Mouse (Mus musculus): ENCODE results near the gene Polr2a. TPM values are rescaled to one million over a fixed set of nuclear protein-coding genes. Genes with fewer than 3 reads are reported as not detected.

Gene Polr2a
- polyA plus RNA-seq, 1 experiment from 2014 or later, result 20.1 TPM

DNA sequence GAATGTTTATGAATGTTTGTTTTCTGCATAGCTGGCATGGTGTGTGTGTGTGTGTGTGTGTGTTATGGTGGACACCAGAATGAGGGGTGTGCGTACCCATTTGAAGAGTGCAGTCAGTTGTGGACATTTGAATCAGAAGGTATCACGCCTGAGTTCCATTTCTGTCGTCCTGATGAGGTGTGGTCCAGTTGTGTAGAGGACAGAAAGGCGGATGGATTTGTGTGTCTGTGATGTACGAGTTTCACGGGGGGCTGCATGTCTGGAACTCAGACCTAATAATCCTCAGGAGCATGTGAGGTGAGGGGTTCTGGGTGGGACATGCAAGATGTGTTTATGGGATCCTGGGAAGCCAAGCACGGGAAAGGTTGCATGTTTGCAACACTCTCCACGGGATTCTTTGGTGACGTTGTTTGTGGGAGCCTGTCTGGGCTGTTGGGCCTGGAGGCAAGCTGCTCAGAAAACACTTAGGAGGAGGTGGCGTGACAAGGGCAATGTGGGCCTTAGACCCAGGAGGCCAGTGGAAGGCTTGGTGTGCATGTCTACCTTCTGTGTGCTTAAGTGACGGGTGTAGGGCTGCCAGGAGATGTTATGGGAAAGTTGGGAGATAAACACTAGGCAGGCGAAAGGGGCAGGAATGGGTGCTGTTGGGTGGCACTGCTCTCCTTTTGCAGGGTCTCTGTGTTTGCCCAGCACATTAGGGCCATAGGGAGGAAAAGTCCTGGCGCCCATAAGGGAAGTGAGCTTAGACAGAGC lies 8.6 kb upstream of the Polr2a start:
- Histone ChIP-seq H3K4me3 (ENCODE audit: control insufficient read depth in 1 of 2, insufficient read depth in 1 of 2, low read depth in 1 of 2, low read length in 2 of 2) (peak overlapping the region; percentile 64 to 96), H3K4me2 (ENCODE audit: low read length) (peak overlapping the region; percentile 80), H3K36me3 (ENCODE audit: control insufficient read depth, insufficient read depth, low read length) (no peaks in the 10 kb centered on the region), H3K27me3 (ENCODE audit: control insufficient read depth, insufficient read depth, low read length) (no peaks in the 10 kb centered on the region), H3K9me3 (ENCODE audit: control insufficient read depth, low read length) (no peaks in the 10 kb centered on the region), H3K27ac (replicated peaks in 1 of 2; ENCODE audit: control insufficient read depth in 1 of 2, insufficient read depth in 1 of 2, low read depth in 2 of 2, low read length in 2 of 2) (peak overlapping the region; percentile 75 to 97), H3K9ac (ENCODE audit: low read length) (peak overlapping the region; percentile 99), H3K4me1 (ENCODE audit: control insufficient read depth in 2 of 2, insufficient read depth in 2 of 2, low read length in 2 of 2) (peaks cover 17 to 25% of the 10 kb centered on the region in 2 experiments)
- 45% methylated on average over 13 of the region's 13 CpGs for WGBS
- ATAC-seq (ENCODE audit: insufficient number of reproducible peaks, insufficient read depth, low FRiP score, low read depth), result no peak

DNA sequence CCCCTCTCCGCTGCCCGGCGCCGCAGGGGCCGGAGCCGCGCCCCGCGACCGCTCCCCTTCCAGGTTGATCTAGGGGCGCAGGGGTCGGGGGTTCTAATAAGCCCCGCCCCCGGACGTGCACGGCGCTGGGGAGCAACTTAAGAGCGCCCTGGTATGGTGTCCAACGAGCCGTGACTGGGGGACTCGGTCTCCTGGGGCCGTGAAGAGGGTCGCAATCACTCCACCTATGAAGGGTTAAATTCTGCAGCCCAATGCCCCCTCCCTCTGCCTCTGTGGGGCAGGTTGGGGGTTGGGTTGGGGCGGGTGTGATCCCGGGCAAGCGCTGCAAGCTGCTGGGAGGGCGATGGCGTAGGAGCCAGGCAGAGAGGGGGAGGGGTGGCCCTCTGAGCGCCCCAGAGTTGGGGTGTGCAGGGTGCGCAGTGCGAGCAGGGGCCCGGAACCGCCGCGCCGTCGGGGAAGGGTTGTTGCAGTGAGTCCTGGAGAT lies 7.7 kb upstream of the Polr2a start:
- Histone ChIP-seq H3K4me3 (ENCODE audit: control insufficient read depth in 1 of 2, insufficient read depth in 1 of 2, low read depth in 1 of 2, low read length in 2 of 2) (peak overlapping the region; percentile 64 to 96), H3K36me3 (ENCODE audit: control insufficient read depth, insufficient read depth, low read length) (no peaks in the 10 kb centered on the region), H3K27ac (replicated peaks in 1 of 2; ENCODE audit: control insufficient read depth in 1 of 2, insufficient read depth in 1 of 2, low read depth in 2 of 2, low read length in 2 of 2) (peak overlapping the region; percentile 65 to 97), H3K27me3 (ENCODE audit: control insufficient read depth, insufficient read depth, low read length) (no peaks in the 10 kb centered on the region), H3K9ac (ENCODE audit: low read length) (peak overlapping the region; percentile 99), H3K4me2 (ENCODE audit: low read length) (peak overlapping the region; percentile 80), H3K4me1 (ENCODE audit: control insufficient read depth in 2 of 2, insufficient read depth in 2 of 2, low read length in 2 of 2) (peaks cover 17 to 25% of the 10 kb centered on the region in 2 experiments), H3K9me3 (ENCODE audit: control insufficient read depth, low read length) (no peaks in the 10 kb centered on the region)
- peak; percentile 60 for ATAC-seq (ENCODE audit: insufficient number of reproducible peaks, insufficient read depth, low FRiP score, low read depth)
- WGBS, result 0% methylated on average over 27 of the region's 37 CpGs

DNA sequence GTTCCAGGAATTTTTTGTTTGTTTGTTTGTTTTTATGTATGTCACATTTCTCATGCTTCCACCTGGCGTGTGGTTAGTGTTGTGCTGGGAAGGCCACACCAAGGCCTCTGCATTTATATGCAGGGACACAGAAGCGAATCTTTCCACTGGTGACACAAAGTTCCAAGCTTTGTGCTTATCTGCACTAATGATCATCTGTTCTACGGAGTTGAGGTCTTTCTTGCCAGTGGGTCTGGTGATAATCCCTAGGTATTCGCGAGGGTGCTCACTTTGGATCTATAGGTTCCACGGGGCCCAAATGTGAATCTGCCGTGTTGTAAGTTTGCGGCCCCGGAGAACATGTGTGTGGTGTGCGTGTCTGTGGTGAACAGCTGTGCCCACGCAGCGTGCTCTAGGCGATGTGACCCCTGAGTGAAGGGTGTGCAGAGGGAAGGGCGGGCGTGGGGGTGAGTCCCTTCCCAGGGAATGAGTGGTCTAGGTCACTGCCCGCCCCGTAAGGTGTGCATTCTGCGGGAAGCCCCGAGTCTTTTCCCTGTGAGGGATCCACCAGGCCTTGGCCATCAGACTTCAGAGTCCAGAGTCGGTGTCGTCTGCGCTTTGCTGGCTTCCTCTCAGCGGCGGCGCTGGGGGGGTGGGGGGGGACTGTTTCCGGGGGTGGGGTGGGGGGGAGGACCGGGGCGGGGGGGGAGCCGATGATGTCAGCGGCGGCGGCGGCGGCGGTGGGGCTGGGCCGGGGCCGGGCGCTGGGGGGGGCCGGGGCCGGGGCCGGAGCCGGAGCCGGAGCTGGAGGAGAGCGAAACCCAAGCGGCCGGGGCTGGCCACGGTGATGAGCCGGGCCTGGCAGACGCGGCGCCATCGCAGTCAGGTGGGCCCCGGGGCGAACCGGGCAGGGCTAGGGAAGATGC lies 7.0 kb upstream of the Polr2a start, which contains the start of gene Zbtb4:
TSS of gene Zbtb4 (plus strand) at position 692 of the 905 bp plus-strand sequence.
- Histone ChIP-seq H3K4me2 (ENCODE audit: low read length) (peak within 1 kb of the TSS; percentile 80), H3K27me3 (ENCODE audit: control insufficient read depth, insufficient read depth, low read length) (no peaks in the 10 kb centered on the region), H3K27ac (replicated peaks in 1 of 2; ENCODE audit: control insufficient read depth in 1 of 2, insufficient read depth in 1 of 2, low read depth in 2 of 2, low read length in 2 of 2) (peak within 1 kb of the TSS; percentile 75 to 97), H3K9me3 (ENCODE audit: control insufficient read depth, low read length) (no peaks in the 10 kb centered on the region), H3K9ac (ENCODE audit: low read length) (peak within 1 kb of the TSS; percentile 99), H3K36me3 (ENCODE audit: control insufficient read depth, insufficient read depth, low read length) (no peaks in the 10 kb centered on the region), H3K4me1 (ENCODE audit: control insufficient read depth in 2 of 2, insufficient read depth in 2 of 2, low read length in 2 of 2) (peaks cover 17 to 26% of the 10 kb centered on the region in 2 experiments), H3K4me3 (ENCODE audit: control insufficient read depth in 1 of 2, insufficient read depth in 1 of 2, low read depth in 1 of 2, low read length in 2 of 2) (peak within 1 kb of the TSS; percentile 64 to 96)
- ATAC-seq (ENCODE audit: insufficient number of reproducible peaks, insufficient read depth, low FRiP score, low read depth), result peak; percentile 41
- 21% methylated on average over 37 of the region's 55 CpGs for WGBS

DNA sequence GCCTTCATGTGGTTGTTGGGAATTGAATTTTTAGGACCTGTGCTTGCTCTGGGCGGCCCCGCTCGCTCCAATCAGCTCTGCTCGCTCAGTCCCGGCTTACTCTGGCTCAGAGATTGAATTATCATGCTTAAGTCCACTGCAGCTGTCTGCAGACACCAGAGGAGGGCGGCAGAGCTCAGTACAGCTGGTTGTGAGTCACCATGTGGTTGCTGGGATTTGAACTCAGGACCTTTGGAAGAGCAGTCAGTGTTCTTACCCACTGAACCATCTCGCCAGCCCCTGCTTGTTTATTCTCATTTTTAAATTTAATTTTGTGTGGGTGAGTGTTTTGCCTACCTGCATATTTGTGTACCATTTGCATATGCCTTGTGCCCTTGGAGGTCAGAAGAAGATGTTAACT lies 5.1 kb upstream of the Polr2a start:
- Histone ChIP-seq H3K36me3 (ENCODE audit: control insufficient read depth, insufficient read depth, low read length) (no peaks in the 10 kb centered on the region), H3K27ac (replicated peaks in 1 of 2; ENCODE audit: control insufficient read depth in 1 of 2, insufficient read depth in 1 of 2, low read depth in 2 of 2, low read length in 2 of 2) (no peak overlapping the region), H3K4me3 (ENCODE audit: control insufficient read depth in 1 of 2, insufficient read depth in 1 of 2, low read depth in 1 of 2, low read length in 2 of 2) (no peak overlapping the region), H3K27me3 (ENCODE audit: control insufficient read depth, insufficient read depth, low read length) (no peaks in the 10 kb centered on the region), H3K4me2 (ENCODE audit: low read length) (no peak overlapping the region), H3K9me3 (ENCODE audit: control insufficient read depth, low read length) (no peaks in the 10 kb centered on the region), H3K4me1 (ENCODE audit: control insufficient read depth in 2 of 2, insufficient read depth in 2 of 2, low read length in 2 of 2) (peaks cover 23 to 31% of the 10 kb centered on the region in 2 experiments), H3K9ac (ENCODE audit: low read length) (no peak overlapping the region)
- WGBS, result 71% methylated on average over 7 of the region's 7 CpGs
- ATAC-seq (ENCODE audit: insufficient number of reproducible peaks, insufficient read depth, low FRiP score, low read depth), result no peak

DNA sequence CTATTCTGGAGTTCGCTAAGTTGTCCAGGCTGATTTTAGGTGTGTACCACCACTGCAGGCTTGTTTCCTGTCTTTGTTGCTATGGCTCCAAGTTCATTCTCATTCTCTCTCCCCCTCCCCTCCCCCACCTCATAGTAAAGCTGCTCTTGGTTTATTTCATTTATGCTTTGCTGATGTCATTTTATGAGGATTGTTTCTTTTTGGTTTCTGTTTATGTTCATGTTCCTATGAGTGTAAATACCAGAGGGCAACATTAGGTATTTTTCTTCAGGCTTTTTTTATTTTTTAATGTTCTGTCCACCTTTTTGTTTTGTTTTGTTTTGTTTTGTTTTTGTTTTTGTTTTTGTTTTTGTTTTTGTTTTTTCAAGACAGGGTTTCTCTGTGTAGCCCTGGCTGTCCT lies 3.4 kb upstream of the Polr2a start, which contains the start of gene Slc35g3:
TSS of gene Slc35g3 (minus strand) at position 101 of the 400 bp plus-strand sequence.
- H3K36me3 ChIP-seq (ENCODE audit: control insufficient read depth, insufficient read depth, low read length), result no peaks in the 10 kb centered on the region
- no peaks in the 10 kb centered on the region for H3K27me3 ChIP-seq (ENCODE audit: control insufficient read depth, insufficient read depth, low read length)
- 0 out of 2 replicates have a peak within 1 kb of the TSS, but pooled peaks have one; percentile 84 for H3K9ac ChIP-seq (ENCODE audit: low read length)
- WGBS, result 64% methylated on average over 1 of the region's 1 CpGs
- H3K4me1 ChIP-seq (ENCODE audit: control insufficient read depth in 2 of 2, insufficient read depth in 2 of 2, low read length in 2 of 2), result peaks cover 11 to 26% of the 10 kb centered on the region in 2 experiments
- ATAC-seq (ENCODE audit: insufficient number of reproducible peaks, insufficient read depth, low FRiP score, low read depth), result no peak
- no peak within 1 kb of the TSS for H3K4me3 ChIP-seq (ENCODE audit: control insufficient read depth in 1 of 2, insufficient read depth in 1 of 2, low read depth in 1 of 2, low read length in 2 of 2)
- no peaks in the 10 kb centered on the region for H3K9me3 ChIP-seq (ENCODE audit: control insufficient read depth, low read length)
- H3K27ac ChIP-seq (replicated peaks in 1 of 2; ENCODE audit: control insufficient read depth in 1 of 2, insufficient read depth in 1 of 2, low read depth in 2 of 2, low read length in 2 of 2), result no peak within 1 kb of the TSS
- H3K4me2 ChIP-seq (ENCODE audit: low read length), result no peak within 1 kb of the TSS

DNA sequence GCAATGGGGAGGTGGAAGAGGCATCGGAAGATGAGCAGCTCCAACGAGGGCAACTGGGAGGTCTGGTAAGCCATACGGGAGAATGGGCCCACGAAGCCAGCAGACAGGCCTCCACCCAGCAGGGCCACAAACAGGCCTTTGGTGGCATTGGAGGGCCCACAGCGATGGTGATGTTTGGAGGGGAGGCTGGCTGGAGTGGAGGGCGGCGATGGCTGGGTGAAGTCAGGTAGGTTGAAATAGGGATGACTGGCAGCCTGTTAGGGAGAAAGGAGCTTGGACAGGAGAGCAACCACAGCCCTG lies 2.4 kb upstream of the Polr2a start:
- Histone ChIP-seq H3K27ac (replicated peaks in 1 of 2; ENCODE audit: control insufficient read depth in 1 of 2, insufficient read depth in 1 of 2, low read depth in 2 of 2, low read length in 2 of 2) (no peak overlapping the region), H3K27me3 (ENCODE audit: control insufficient read depth, insufficient read depth, low read length) (no peaks in the 10 kb centered on the region), H3K4me3 (ENCODE audit: control insufficient read depth in 1 of 2, insufficient read depth in 1 of 2, low read depth in 1 of 2, low read length in 2 of 2) (no peak overlapping the region), H3K9ac (ENCODE audit: low read length) (0 out of 2 replicates have a peak overlapping the region, but pooled peaks have one; percentile 84), H3K4me1 (ENCODE audit: control insufficient read depth in 2 of 2, insufficient read depth in 2 of 2, low read length in 2 of 2) (peaks cover 9 to 33% of the 10 kb centered on the region in 2 experiments), H3K9me3 (ENCODE audit: control insufficient read depth, low read length) (no peaks in the 10 kb centered on the region), H3K4me2 (ENCODE audit: low read length) (no peak overlapping the region), H3K36me3 (ENCODE audit: control insufficient read depth, insufficient read depth, low read length) (no peaks in the 10 kb centered on the region)
- ATAC-seq (ENCODE audit: insufficient number of reproducible peaks, insufficient read depth, low FRiP score, low read depth), result no peak
- WGBS, result 89% methylated on average over 7 of the region's 7 CpGs

DNA sequence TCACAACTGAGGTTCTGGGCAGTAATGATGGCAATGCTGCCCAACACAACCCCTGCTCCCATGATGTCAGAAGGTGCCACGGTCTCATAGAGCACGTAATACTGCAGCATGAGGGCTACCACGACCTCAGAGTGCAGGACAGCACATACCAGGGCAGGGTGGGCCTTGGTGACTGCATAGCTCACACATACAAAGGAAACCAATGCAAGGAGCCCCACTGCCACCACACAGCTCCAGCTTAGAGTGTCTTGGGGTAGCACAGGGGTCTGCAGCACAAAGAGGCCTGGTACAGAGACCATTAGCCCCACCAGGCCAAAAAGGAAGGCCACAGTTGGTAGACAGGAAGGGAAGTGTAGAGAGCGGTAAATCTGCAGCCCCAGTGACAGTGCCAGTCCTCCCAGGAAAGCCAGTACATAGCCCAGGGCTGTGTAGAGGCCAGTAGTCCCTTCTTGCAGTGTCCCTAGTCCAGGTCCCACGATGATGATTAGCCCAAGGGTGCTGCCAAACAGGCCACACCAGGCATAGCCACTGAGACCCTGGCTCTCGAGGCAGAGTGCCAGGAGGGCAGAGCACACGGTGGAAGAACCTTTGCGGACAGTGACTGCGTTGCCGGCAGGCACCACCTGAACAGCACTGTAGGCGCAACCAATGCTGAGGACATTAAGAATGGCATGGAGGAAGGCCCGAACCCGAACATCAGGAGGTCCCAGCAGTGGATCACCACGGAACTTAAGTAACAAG lies 1.9 kb upstream of the Polr2a start:
- H3K4me3 ChIP-seq (ENCODE audit: control insufficient read depth in 1 of 2, insufficient read depth in 1 of 2, low read depth in 1 of 2, low read length in 2 of 2), result peak overlapping the region in 1 of 2 experiments; percentile 51; a peak in 2 of 4 replicates
- H3K9ac ChIP-seq (ENCODE audit: low read length), result peak overlapping the region; percentile 84
- H3K4me2 ChIP-seq (ENCODE audit: low read length), result peak overlapping the region; percentile 81
- no peaks in the 10 kb centered on the region for H3K36me3 ChIP-seq (ENCODE audit: control insufficient read depth, insufficient read depth, low read length)
- H3K27ac ChIP-seq (replicated peaks in 1 of 2; ENCODE audit: control insufficient read depth in 1 of 2, insufficient read depth in 1 of 2, low read depth in 2 of 2, low read length in 2 of 2), result peak overlapping the region; percentile 36 to 95; a peak in 3 of 4 replicates
- peaks cover 7 to 37% of the 10 kb centered on the region in 2 experiments for H3K4me1 ChIP-seq (ENCODE audit: control insufficient read depth in 2 of 2, insufficient read depth in 2 of 2, low read length in 2 of 2)
- no peaks in the 10 kb centered on the region for H3K27me3 ChIP-seq (ENCODE audit: control insufficient read depth, insufficient read depth, low read length)
- ATAC-seq (ENCODE audit: insufficient number of reproducible peaks, insufficient read depth, low FRiP score, low read depth), result no peak
- 81% methylated on average over 14 of the region's 14 CpGs for WGBS
- H3K9me3 ChIP-seq (ENCODE audit: control insufficient read depth, low read length), result no peaks in the 10 kb centered on the region

Measured in heart, embryonic 14.5 days (tissue).